Mouse (Mus musculus) thymus, adult 2 months (tissue): ENCODE results near the gene Kcmf1.

Experiments
- CTCF ChIP-seq: fragments of 200-500 bp; IDR thresholded peaks from 2 replicates; pipeline ENCODE4 v1.5.1; 2012; ENCODE audit warnings: mild to moderate bottlenecking, control low read depth, low read length, moderate library complexity, borderline replicate concordance; ENCODE audit not compliant: control insufficient read depth, poor library complexity, insufficient read depth; ENCODE audit errors: extremely low read depth
- POLR2A ChIP-seq: fragments of 200-500 bp; IDR thresholded peaks from 2 replicates; pipeline ENCODE4 v1.6.1; 2012; ENCODE audit warnings: mild to moderate bottlenecking, low read length, control low read depth, moderate library complexity; ENCODE audit not compliant: control insufficient read depth, poor library complexity, insufficient read depth; ENCODE audit errors: extremely low read depth

DNA sequence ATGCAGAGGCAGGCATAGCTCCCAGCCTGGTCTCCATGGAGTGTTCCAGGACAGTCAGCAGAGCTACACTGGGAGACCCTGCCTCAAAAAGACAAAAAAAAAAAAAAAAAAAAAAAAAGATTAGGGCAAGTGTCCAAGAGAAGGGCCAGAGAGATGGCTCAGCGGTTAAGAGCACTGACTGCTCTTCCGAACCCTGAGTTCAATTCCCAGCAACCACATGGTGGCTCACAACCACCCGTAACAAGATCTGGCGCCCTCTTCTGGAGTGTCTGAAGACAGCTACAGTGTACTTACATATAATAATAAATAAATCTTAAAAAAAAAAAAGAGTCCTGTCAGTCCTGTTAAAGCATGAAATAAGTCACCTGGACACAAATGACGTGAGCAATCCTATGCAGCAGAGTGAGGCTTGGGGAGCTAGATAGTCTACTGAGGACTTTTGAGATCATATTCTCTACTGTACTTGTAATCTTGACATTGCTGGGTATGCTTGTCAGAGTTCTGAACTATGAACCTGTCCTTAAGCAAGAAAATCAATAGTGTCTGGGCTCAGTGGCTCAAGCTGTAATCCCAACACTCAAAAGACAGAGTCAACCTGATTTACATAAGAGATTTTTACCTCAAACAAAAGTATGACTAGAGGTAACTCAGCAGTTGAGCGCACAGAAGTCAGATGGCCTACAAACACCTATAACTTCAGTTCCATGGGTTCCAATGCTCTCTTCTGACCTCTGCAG is 2.6 kb upstream of the Kcmf1 start:
- TF ChIP-seq POLR2A (no peak), CTCF (no peak)
